Mouse (Mus musculus) embryo, embryonic 9.5 days (tissue): ENCODE results near the gene Cdh10.

Experiments
- DNase-seq: peaks from one replicate; pipeline ENCODE4 v3.0.0-alpha.2; 2017; ENCODE audit errors: extremely low spot score

Gene Cdh10

GRCm38 (mm10) chr15:18975041-18975440 is 156.3 kb downstream of the Cdh10 start:
- DNase-seq = no peak

DNA sequence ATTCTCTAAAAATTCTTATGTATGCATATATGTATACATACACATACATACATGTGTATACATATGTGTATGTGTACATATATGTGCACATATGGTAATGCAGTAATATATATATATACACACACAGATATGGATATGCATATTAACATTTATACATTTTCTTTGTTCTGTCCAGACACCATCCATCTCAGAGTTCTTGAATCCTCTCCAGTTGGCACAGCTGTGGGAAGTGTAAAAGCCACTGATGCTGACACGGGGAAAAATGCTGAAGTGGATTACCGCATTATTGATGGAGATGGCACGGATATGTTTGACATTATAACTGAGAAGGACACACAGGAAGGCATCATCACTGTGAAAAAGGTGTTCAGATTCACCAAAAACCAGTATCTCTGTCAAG is 166.1 kb downstream of the Cdh10 start:
- DNase-seq = no peak

- DNase-seq = no peak
Measured at GRCm38 (mm10) chr15:18987671-18988070, 168.9 kb downstream of the Cdh10 start.

- no peak for DNase-seq
Measured at GRCm38 (mm10) chr15:18993512-18993911, 174.8 kb downstream of the Cdh10 start.

DNA sequence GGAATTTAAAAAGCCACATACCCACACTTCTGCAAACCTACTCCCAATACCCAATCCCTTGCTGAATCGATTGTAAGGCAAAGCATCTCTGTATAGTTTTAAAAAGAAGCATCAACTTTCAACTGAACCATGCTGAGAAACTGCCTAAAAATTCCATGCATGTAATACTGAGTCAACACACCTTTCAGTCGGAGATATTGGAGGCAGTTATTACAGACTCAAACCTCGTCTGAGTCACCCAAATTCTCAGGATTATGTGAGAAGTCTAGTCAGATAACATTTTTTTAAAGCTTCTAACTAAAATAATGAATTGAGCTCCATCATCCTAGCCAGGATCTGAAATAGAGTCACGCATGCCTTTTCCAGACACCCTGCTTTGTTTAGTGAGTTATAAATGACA is 175.5 kb downstream of the Cdh10 start:
- DNase-seq = no peak

DNA sequence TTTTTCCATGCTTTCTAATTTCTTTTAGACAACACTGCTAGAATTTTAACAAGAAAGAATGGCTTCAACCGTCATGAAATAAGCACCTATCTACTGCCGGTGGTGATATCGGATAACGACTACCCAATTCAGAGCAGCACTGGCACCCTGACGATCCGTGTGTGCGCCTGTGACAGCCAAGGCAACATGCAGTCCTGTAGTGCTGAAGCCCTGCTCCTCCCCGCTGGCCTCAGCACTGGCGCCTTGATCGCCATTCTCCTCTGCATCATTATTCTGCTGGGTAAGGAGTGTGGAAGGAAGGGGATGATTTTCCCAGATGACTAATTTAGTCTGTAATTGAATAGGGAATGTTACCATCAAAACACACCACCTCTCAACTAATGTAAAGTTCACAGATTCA is 192.1 kb downstream of the Cdh10 start:
- no peak for DNase-seq

DNA sequence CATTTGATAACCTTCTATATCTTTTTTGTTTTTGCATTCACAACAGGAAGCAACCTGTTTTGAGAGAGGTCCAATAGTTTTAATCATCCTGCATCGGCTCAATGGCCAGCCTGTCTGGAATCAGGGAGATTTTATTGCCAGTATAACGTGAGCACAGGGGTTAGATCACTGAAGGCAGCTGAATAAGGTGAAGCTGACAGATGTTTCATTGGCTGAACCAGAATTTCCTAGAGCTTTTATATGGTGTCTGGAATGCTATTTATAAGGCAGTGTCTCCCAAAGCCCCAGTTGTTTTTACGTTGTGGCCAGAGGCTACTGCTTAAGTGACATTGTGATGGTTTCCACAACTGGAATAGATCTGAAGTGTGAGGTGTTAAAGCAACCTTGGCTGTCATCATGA is 214.2 kb downstream of the Cdh10 start:
- DNase-seq = no peak

DNA sequence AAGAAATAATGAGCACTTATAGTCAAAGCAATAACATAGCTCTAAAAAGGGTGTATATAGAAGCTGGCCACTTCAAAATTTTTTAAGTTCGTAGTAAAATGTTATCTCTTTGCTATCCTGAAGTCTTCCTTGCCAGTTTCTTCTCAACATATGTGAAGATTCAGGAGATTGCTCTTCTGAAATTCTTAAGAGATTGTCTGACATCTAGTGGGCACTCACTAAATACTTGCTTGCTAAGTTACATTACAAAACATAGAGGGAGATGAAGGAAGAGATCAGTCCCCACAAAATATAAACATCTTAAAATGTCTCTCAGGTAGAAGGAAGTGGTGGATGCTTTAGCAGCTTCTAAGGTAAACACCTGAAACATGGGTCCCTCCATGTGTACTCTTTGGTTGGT is 221.3 kb downstream of the Cdh10 start:
- DNase-seq = no peak
